Mouse (Mus musculus): ENCODE results near the gene Apip.

Gene Apip

GRCm38 (mm10) chr2:103073219-103073982 is at the start of gene Apip, which contains the start of gene Pdhx:
Apip (plus strand) TSS chr2:103073675.
Pdhx (minus strand) TSS chr2:103073513.
- peak; percentile 97 for ATAC-seq (ENCODE audit: low TSS enrichment)

- no peak for ATAC-seq (ENCODE audit: low TSS enrichment)
These were observed 35.6 kb upstream of the Apip start for GRCm38 (mm10) chr2:103037831-103038230.

GRCm38 (mm10) chr2:103040896-103041295 is 32.6 kb upstream of the Apip start:
- no peak for ATAC-seq (ENCODE audit: low TSS enrichment)

- ATAC-seq (ENCODE audit: low TSS enrichment), result no peak
These were observed 28.2 kb upstream of the Apip start for GRCm38 (mm10) chr2:103045286-103045685.

- 0 out of 2 replicates have a peak, but pooled peaks have one; percentile 21 for ATAC-seq (ENCODE audit: low TSS enrichment)
These were observed 21.3 kb upstream of the Apip start for GRCm38 (mm10) chr2:103051937-103052893.

GRCm38 (mm10) chr2:103055820-103056219 is 17.7 kb upstream of the Apip start:
- no peak for ATAC-seq (ENCODE audit: low TSS enrichment)

GRCm38 (mm10) chr2:103058266-103058665 is 15.2 kb upstream of the Apip start:
- ATAC-seq (ENCODE audit: low TSS enrichment), result no peak

- peak; percentile 73 for ATAC-seq (ENCODE audit: low TSS enrichment)
These were observed 10.6 kb upstream of the Apip start for GRCm38 (mm10) chr2:103062865-103063264.

- ATAC-seq (ENCODE audit: low TSS enrichment), result no peak
These were observed 6.6 kb upstream of the Apip start for GRCm38 (mm10) chr2:103066683-103067551.

- ATAC-seq (ENCODE audit: low TSS enrichment), result no peak
These were observed 5.8 kb upstream of the Apip start for GRCm38 (mm10) chr2:103067552-103068207.

GRCm38 (mm10) chr2:103068602-103069001 is 4.9 kb upstream of the Apip start:
- ATAC-seq (ENCODE audit: low TSS enrichment), result no peak

GRCm38 (mm10) chr2:103069752-103070405 is 3.6 kb upstream of the Apip start:
- ATAC-seq (ENCODE audit: low TSS enrichment), result no peak

GRCm38 (mm10) chr2:103070586-103070985 is 2.9 kb upstream of the Apip start:
- no peak for ATAC-seq (ENCODE audit: low TSS enrichment)

GRCm38 (mm10) chr2:103081117-103081516 is 7.6 kb downstream of the Apip start:
- peak; percentile 77 for ATAC-seq (ENCODE audit: low TSS enrichment)

GRCm38 (mm10) chr2:103081706-103082105 is 8.2 kb downstream of the Apip start:
- no peak for ATAC-seq (ENCODE audit: low TSS enrichment)

- ATAC-seq (ENCODE audit: low TSS enrichment), result no peak
These were observed 9.4 kb downstream of the Apip start for GRCm38 (mm10) chr2:103082853-103083252.

- 0 out of 2 replicates have a peak, but pooled peaks have one; percentile 44 for ATAC-seq (ENCODE audit: low TSS enrichment)
These were observed 11.0 kb downstream of the Apip start for GRCm38 (mm10) chr2:103084451-103084850.

- ATAC-seq (ENCODE audit: low TSS enrichment), result no peak
These were observed 12.2 kb downstream of the Apip start for GRCm38 (mm10) chr2:103085633-103086032.

GRCm38 (mm10) chr2:103086432-103086831 is 13.0 kb downstream of the Apip start:
- peak; percentile 69 for ATAC-seq (ENCODE audit: low TSS enrichment)

GRCm38 (mm10) chr2:103088099-103088498 is 14.6 kb downstream of the Apip start:
- ATAC-seq (ENCODE audit: low TSS enrichment), result no peak

Measured in frontal cortex, adult (tissue).